Mouse (Mus musculus) heart, adult 9 months (tissue): ENCODE measurements around the gene Gpr61.
A peak's percentile ranks its signal among the peaks of the same experiment; 100 is the strongest.

Experiments
- DNase-seq, 2 experiments: peaks; one replicate each; pipeline ENCODE4 v3.0.0; 2022; ENCODE audit warnings: low spot score in 2 of 2

Gpr61 gene

DNA sequence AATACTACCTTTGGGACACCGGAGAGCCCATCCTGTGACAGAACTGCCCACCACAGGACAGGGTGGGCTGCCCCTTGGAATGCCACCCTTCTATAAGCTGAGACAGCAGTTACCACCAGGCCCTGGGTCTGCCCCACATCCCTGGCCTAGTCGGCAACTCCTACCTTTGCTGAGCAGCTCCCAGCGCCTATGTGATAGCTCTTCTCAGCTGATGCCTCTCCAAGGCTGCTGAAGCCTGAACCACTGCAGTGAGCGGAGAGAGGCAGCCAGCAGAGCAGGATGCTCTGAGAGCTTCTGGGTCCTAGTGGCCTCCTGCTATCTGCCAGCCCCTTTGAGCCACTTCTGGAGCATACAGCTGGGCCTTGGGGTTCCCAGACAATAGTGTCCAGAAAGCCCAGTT, at the start of gene Gpr61:
Gene Gpr61, minus strand, starts transcription at position 227 of the 400 bp plus-strand sequence.
- no peak for DNase-seq

DNA sequence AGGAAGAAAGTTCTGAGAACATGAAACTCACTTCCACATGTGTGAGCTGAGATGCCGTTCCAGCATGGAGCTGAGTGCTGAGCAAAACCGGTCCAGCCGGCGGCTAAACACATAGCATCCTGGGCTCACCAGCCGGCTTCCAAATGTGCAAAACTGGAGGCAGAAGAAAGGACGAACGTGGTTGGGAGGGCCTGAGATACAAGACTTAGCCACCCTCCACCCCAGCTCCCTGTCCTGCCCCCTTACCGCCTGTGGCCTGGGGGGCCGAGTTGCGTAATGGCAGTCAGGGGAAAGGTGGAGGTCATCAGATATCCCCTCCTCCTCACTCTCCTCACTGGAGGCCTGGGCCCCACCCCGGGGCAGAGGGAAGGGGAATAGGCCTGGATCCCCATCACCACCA, 49.8 kb upstream of the Gpr61 start:
- no peak for DNase-seq

DNA sequence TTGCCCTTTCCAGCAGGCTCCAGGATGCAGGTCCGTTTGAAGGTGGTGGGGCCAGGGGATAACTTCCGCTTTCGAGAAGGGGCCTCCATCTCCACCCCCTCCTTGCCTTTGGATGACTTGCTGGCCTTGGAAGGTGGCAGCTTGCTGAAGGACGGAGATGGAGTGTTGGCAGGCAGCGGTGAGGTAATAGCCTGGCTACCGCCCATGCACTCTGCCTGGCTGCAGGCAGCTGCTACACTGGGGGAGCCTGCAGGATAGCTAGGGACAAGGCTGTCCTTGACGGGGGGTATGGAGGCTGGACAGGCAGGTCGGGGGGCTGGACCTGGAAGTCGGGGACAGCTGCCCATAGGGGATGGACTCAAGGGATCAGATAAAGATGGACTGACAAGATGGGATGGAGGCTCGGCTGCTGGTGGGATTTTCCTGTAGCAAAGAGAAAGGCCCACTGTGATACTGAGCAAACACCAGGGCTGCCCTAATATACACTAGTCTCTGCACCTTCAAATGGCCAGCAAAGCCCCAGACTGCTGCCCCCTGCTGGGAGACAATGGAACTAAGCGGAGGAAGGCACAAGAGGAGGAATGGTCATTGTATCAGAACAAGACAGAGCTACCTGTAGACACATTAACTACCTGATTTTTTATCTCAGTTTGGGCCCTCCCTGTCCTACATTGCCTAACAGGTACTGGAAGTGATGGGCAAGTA, 49.1 kb upstream of the Gpr61 start:
- peak in 1 of 2 experiments; percentile 75 for DNase-seq

DNA sequence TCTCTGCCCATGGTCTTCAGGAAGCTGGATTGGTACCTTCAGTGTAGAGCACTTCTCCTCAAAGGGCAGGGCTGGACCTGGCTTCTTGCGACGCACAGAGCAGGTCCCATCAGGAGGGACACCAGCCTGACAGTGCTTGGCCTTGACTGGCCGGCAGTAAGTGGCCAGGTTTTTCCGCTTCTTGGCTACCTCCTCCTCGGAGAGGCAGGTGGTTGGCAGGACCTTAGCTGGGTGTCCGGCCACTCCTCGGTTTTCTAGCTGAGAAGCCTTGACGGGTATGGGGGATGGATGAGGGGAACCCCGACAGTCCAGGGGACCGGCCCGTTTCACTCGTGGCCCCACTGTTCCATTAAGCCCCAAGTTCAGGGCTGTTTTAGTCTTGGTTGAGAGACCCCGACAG, 48.5 kb upstream of the Gpr61 start:
- no peak for DNase-seq

DNA sequence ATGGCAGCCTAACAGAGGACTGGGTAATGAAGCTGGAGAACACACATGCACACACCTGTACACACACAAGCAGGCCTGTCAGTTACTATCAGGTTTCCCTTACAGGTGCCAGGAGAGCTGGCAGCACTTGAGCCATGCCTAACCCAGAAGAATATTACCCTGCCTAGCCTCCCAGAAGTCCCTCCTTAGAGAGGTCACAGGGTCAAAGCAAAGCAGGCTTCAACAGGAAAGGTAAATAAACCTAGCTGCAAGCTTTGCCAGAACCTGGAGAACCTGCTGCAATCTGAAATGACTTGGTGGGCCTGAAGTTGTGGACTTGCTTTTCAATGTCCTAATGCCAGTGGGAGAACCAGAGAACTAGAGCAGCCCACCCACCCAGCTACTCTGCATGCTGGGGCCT, 47.8 kb upstream of the Gpr61 start:
- DNase-seq, result no peak

DNA sequence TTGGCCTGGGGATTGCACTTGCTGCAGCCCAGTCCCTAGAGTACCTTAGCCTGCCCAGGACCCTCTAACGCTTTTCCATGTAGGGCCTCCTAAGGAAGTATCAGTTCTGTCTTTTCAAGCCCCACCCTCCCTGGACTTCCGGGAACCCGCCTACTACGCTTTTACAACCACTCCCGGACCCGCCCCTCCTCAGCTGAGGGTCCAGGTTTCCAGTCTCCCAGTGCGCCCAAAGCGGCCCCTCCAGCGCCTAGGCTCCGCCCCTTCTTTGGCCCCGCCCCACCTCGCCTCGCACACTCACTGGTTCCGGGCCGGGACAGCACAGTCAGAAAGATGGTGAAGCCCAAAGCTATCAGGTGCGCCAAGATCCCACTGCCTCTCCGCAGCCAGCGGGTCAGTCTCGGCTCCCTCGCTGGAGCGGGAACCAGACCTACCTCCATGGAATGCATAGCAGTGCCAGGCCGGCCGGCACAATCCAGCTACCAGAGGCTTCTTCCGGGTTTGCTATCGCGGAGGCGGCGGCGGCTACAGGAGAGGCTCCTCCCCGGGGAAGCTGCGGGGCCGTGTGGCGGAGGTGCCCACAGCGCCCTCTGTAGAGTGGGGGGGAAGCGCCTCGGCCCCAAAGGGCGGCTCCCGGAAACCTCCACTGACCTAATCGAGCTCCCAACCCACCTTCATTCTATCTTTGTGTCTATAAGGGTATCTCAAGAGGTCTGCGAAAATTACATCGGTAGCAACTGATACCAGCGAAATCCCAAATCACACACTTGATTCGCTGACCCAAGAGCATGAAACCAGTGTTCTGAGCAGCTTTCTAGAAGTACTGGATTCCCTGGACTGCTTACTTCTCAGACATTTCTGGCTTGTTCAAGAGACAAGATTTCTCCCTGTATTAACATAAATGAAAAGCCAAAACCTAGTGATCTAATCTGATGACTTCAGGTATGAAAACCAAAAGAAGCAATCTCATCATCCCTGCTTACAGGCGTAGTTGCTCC, 45.9 kb upstream of the Gpr61 start, which contains the start of gene Cyb561d1:
Gene Cyb561d1, minus strand, starts transcription at position 884 of the 995 bp plus-strand sequence.
- peak; percentile 94 to 97 for DNase-seq

DNA sequence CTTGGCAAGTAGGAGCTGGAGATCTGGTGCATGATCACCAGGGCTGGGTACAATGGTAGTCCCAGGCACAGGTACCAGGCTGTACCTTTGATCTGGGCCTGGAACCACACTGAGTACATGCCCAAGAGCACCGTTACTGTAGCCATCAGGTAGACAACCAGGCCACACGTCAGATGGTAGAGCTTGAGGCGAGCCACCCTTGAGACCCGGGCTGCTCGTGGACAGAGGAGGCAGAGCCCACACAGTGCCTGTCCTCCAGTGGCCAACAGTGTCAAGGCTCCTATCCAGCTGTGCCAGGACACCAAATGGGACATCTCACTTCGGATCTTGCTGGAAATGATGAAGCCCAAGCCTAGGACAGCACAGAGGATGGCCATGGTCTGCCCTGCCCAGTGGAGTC, 44.5 kb upstream of the Gpr61 start:
- no peak for DNase-seq

DNA sequence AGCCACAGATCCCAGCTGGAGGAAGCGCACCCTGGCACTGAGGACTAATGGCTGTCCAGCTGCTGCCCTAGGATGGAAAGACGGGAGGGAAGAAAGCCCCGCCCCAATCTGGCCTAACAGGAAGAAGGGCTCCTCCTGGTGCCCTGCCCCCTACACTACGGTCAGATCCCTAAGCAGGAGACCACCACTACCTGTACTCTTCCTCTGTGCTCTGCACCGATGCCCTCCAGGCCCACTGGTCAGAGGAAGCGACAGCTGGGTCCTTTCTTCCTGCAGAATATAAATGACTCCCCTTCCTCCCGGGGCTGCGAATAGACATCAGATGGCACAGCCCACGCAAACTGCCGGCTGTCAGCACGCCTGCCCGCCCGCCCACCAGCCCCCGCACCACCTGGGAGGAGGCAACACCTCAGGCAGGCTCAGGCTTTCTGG, 42.4 kb upstream of the Gpr61 start:
- no peak for DNase-seq

DNA sequence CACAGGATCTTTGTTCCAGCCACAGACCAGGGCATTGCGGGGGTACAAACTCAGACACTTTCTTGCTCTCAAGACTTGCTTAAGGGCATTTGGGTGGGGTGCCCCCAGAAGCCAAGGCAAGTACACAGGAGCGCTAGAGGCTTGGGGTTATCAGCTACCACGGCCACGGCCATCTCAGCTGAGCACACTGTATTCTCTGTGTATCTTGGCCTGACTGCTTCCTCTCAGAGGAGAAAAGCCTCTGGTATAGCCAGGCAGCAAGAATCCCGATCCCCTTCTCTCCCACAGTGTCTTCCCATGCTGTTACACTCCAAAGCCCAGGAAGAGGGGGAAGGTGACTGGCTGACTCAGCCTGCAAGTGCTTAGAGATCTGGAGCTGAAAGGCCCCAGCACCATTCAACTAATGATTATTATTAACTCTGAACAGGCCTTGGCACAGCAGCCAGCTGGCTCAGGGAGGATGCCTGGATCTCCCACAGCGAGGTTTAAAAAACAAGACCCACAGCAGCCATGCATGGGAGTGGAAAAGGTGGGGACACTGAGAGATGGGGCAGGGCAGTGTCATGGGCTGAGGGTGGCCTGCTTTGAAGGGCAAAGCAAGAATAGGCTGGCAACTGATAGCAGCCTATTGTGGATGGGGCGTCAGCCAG, 41.4 kb upstream of the Gpr61 start:
- no peak for DNase-seq

DNA sequence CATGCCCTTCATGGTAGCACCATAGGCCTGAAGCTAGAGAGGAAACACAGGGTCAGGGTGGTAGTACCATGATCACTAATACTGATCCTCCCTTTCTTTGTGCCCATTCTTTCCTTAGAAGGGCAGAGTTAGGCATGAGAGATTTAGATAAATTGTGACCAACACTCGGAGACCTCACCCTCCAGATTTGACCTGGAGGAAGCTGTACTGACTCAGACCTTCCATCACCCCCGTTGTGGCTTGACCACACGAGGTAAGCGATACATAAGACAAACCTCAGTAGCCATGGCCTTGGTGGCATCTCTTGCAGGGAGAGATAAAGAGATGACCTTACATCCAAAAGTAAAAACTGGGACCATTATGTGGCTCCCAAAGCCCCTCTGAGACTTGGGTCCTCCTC, 40.6 kb upstream of the Gpr61 start:
- DNase-seq, result no peak

DNA sequence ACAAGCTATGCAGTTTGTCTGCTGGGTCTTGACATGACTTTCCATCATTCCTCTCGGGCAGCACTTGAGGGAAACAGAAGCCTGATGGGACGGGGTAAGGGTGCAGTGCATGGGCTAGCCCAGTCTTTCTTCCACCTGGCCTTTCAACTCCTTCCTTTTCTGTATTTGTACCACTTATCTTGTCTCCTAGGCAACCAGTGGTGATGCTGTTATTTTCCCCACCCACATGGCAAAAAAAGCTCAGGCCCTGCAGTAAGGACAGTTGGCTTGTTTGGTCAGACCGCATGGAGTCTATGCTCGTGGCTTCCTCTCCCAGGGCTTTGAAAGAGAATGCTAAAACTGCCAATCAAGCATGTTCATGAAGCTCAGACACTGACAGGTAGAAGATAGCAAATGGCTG, 39.0 kb upstream of the Gpr61 start:
- no peak for DNase-seq

DNA sequence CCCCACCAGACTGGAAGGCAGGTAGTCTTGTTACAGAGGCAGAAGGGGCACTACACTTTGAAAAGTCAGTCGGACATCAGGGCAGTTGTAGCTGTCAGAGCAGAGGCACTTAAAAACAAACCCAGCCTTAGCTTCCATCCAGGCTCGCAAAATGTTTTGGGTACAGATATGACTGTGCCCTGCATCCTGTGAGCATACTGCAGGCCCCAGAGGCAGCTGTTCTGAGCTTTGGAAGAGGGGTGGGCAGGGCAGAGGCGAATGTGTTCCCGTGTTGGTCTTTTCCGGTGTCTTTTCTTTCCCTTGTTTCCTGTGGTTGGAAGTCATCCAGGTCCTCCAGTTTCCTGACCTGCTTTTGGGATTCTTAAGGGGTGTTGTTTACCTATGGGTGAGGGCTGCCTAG, 35.2 kb upstream of the Gpr61 start:
- DNase-seq, result no peak

DNA sequence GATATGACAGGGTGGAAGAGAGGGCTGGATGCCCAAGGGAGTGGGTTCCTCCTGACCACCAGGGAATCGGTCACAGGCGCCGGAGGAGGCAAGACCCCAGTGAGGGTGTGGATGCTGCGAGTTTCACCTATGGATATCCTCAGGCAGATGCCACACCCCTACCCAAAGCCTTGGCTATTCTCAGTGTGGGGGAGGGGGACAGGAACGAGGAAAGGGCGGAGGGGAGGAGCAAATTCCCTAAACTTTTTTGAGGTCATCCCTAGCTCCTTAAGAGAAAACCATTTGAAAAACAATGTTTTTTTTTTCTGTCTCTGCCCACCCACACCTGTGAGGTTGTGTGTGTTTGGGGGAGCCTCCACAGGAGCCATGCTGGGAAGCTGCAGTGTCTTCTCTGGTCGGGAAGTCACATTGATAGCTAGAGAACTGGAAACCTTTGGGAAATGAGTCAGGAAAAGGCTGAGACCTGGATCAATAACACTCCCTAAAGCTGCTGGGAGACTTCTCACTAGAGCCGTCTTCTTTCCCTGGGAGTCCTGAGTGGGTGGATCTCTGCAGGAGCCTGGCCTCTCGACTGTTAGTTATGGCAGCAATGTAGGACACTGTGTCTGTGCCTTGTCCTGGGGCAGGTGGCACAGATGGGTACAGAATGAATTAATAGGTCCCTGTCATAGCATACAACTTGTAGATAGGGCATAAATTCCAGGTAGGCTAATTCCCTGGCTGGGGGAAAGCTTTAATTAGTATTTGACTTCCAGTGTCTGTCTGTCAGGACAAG, 34.2 kb upstream of the Gpr61 start:
- no peak for DNase-seq

DNA sequence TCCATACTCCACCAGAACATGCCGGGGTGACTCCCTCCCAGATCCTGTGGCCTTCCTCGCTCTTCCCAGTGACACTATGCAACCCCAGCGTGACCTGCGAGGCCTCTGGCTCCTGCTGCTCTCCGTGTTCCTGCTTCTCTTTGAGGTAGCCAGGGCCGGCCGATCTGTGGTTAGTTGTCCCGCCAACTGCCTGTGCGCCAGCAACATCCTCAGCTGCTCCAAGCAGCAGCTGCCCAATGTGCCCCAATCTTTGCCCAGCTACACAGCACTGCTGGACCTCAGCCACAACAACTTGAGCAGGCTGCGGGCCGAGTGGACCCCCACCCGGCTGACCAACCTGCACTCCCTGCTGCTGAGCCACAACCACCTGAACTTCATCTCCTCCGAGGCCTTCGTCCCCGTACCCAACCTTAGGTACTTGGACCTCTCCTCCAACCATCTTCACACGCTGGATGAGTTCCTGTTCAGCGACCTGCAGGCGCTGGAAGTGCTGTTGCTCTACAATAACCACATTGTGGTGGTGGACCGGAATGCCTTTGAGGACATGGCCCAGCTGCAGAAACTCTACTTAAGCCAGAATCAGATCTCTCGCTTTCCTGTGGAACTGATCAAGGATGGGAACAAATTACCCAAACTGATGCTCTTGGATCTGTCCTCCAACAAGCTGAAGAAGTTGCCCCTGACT, 32.6 kb upstream of the Gpr61 start:
- DNase-seq, result no peak

DNA sequence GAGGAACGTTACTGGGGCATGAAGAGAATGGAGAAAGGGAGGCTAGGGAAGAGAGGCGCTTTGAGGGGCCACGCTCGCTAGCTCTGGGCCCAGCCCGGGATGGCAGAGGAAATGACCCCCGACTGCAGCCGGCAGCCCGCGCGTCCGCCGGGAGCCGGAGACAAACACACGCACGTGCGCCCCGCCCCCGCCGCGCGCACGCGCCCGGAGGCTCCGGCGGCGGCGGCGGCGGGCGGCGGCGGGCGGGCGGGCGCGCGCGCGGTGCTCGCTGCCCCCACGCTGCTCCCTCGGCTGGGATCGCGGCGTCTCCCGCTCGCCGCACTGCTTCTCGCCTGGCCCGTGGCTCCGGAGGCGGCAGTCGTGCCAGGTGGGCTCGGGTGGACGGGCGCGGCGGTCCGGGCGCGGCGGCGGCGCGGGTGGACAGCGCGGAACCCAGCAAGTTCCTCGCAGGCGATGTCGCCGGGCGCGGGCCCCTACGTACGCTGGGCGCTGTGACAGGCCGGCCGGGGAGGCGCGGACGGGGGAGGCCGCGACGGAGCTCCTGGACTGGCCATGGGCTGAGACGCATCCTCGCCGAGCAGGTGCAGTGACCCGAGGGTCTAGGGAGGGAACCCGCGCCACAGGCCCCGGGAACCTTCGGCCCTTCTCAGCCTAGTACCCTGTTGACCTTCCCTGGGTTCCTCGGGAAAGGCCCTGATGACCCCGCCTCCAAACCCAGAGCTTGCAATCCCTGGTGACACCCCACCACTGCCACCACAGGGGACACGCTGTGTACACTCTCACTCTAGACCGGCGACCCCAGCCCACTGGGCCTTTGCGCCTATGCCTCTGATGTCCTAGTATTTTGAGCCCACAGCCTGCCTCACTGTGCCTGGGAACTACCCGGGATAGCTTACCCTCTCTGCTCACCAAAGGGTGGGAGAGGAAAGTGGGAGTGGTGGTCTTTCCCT, 31.7 kb upstream of the Gpr61 start, which contains the start of gene Amigo1:
Gene Amigo1, plus strand, starts transcription at position 238 of the 950 bp plus-strand sequence.
- peak in 1 of 2 experiments; percentile 51 for DNase-seq

DNA sequence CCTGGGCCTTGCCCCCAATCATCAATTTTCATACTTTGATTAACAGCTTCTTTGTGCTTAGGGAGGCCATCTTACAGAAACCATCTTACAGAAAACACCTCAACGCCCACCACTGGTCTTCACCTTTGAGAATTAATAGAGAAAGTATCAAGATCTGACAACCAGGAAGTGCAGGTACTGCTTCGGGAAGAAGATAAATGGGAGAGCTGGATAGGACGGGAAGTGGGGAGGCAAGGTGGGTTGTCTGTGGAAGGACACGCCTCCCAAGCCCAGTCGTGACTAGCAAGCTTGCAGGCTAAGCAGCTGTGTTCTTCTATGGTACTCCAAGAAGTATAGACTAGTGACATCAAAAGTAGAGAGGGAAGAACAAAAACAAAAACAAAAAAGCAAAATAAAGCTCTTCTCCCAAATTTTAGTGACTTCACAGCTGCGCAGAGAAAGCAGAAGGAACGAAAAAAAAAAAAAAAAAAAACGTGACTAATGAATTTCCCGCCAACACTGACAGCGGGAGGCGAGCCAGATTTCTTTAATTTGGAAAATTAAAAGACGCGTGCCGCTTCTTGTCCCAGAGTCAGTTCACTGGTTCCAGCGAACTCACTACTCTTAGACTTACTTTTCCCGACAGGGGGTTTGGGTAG, 30.9 kb upstream of the Gpr61 start:
- DNase-seq, result no peak

DNA sequence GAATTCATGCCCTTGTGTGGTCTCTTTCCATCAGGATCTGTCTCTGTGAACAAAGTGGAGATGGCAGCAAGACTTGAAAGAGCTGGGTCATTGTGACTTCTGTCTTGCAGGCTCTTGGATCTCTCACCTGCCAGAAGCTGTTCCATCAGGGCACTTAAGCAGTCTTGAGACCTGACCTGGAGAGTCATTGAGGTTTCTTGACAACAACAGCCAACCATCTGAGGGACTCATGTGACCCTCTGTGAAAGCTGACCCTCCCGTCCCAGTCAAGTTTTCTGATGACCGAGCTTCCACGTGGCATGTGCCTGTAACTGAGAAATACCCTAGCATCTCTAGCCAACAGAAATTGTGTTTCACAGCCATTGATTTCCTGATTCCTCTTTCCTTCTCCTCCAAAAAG, 30.1 kb upstream of the Gpr61 start:
- no peak for DNase-seq

DNA sequence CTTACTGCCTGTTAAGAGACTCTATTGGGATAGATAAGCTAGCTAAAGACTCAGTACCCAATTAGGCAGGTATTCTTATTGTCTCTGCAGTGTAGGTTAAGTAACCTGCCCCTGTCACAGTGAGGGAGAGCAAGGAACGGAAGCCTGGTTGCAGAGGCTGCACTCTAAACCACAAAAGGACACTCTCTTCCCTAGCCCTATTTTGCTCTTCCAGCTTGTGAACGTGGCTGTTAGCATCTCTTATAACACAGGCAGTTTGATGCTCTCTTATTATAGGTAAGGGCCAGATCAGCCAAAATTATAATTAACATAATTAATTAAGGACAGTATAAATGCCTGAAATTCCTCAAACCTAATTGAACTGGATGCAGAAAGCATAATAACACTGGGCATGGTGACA, 25.8 kb upstream of the Gpr61 start:
- no peak for DNase-seq
